Mouse (Mus musculus): ENCODE measurements around the gene Zfp638.
"Not testable (repeated sequence)": the region's sequence is repeated elsewhere in the genome, so short reads cannot be mapped to it uniquely, and the experiment has no call there.

Gene Zfp638

DNA sequence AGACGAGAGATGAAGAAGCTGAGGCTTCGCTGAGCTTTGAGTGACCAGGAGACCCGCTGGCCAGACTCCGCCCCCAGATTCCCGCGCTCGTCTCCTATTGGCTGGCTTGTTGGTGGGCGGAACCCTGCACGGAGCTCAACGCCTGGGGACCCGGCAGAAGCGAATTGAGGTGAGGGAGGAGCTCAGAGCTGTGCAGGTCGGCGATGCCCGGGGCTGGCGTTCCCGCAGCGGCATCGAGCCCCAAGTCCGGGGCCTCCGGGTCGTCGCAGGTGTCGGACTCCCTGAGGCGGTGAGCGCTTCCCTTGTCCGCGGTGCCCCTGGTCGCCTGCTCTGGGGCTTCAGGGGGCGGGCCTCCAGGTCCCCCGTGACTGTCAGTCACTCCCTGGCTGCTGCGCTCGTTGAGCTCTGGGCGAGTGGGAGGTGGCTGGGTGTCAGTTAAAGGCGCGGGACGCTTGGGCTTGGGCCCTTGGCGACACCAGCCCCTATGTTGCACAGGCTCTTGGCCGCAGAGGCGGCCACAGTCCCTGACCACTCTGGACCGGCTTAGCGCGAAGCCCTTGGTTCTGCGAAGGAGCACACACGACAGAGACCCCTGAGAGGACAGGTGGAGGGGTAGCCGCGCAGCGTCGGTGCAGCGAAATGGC is at the start of gene Zfp638:
Gene Zfp638 (plus strand): TSS at position 156 of the 644 bp plus-strand sequence.
- peak; percentile 85 for DNase-seq (ENCODE audit: low read depth, low spot score)

DNA sequence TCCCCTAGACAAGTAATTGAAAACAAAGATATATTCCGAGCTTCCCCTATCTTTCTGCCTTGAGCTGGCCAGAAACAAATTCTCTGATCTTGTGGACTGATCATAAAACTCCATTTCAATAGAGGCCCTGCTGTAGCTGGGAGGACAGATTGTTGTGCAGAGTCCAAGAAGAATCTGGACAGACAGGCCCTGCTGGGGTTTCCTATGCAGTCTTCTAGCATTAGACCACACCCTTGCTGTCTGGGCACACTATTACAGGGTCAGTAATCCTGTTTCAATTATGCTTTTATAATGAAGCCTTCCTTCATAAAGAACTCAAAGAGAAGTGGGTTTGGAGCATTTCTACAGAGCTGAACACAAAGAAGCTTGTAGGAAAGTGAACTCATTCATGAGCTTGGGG is 47.9 kb upstream of the Zfp638 start:
- DNase-seq (ENCODE audit: low read depth, low spot score), result no peak

DNA sequence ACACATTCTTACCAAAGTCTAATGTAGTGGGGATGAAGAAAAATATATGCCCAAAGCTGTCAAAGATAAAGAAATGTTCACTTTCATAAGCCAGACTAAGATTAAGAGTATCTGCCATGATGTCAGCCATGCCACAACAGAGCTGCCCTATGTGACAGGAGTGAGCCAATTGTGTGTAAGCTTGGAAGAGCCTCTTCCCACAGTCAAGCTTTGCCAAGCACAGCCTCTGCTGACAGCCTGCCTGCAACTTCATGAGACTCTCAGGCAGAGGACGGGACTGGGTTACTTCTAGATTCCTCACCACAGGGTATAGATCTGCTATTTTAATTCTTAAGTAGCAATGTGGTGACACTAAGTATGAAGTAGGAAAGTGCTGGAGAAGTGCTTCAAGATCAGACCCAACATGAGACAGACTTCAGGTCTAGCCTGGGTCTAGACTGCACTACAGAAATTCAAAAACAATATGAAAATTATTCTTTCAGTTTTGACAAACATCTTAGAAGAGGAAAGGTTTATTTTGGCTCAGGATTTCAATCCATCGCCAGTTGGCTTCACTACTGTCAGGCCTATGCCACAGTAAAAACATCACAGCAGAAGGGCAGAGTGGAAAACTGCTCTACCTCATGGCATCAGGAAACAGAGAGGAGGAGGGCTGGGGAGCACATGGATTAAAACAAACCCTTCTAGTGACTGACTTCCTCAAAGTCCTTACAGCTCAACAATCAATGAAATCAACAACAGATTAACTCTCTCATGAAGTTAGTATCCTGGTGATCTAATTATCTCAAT is 46.0 kb upstream of the Zfp638 start:
- no peak for DNase-seq (ENCODE audit: low read depth, low spot score)

GRCm38 (mm10) chr6:83821856-83822255 is 45.1 kb upstream of the Zfp638 start:
- no peak for DNase-seq (ENCODE audit: low read depth, low spot score)

- DNase-seq (ENCODE audit: low read depth, low spot score), result peak; percentile 9
Measured at GRCm38 (mm10) chr6:83830941-83831605, 35.8 kb upstream of the Zfp638 start.

- peak; percentile 99 for DNase-seq (ENCODE audit: low read depth, low spot score)
Measured at GRCm38 (mm10) chr6:83831606-83832123, 35.2 kb upstream of the Zfp638 start, which contains the start of gene Paip2b. TSS of gene Paip2b (minus strand) at chr6:83831741.

DNA sequence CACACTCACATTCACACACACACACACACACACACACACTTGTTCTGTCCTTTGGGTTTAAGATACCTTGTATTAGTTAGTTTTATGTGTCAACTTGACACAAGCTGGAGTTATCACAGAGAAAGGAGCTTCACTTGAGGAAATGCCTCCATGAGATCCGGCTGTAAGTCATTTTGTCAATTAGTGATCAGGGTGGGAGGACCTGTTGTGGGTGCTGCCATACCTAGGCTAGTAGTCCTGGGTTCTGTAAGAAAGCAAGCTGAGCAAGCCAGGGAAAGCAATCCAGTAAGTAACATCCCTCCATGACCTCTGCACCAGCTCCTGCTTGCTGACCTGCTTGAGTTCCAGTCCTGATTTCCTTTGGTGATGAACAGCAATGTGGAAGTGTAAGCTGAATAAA is 34.5 kb upstream of the Zfp638 start:
- not testable (repeated sequence) for DNase-seq (ENCODE audit: low read depth, low spot score)

GRCm38 (mm10) chr6:83836826-83837225 is 30.1 kb upstream of the Zfp638 start:
- DNase-seq (ENCODE audit: low read depth, low spot score), result no peak

GRCm38 (mm10) chr6:83838046-83838445 is 28.9 kb upstream of the Zfp638 start:
- DNase-seq (ENCODE audit: low read depth, low spot score), result no peak

- no peak for DNase-seq (ENCODE audit: low read depth, low spot score)
Measured at GRCm38 (mm10) chr6:83840086-83840485, 26.8 kb upstream of the Zfp638 start.

DNA sequence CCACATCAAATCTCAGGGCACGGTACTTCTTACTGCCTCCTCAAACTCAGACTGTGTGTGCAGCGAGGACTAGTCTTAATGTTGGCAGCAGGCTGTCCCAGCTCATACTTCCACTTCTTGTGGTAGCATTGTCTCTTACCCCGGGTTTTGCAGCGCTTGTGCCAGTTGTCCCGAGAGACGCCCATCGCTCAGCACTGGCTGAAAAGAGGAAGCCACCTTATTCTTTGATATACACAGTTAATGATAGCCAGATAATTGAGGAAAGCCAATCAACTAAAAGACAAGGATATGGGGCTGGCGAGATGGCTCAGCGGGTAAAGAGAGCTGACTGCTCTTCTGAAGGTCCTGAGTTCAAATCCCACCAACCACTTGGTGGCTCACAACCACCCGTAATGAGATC is 22.0 kb upstream of the Zfp638 start:
- no peak for DNase-seq (ENCODE audit: low read depth, low spot score)

DNA sequence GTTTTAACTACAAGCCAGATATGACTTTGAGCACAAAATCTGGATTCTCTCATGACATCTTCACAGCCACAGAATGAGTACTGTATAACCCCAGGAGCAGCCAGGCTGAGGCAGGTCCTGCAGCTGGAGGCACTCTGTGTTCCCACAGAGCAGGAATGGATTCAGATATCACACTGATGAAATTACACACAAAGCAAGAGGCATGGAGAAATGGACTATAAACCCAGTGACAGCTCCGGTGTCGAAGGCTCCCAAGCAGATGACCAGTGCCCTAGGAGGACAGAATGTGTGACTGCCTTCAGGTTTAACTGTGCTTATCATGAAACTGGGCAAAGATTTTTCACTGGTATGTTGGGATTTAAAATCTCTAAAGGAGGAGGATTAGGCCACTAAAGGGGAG is 20.8 kb upstream of the Zfp638 start:
- no peak for DNase-seq (ENCODE audit: low read depth, low spot score)

GRCm38 (mm10) chr6:83849446-83849845 is 17.5 kb upstream of the Zfp638 start:
- no peak for DNase-seq (ENCODE audit: low read depth, low spot score)

DNA sequence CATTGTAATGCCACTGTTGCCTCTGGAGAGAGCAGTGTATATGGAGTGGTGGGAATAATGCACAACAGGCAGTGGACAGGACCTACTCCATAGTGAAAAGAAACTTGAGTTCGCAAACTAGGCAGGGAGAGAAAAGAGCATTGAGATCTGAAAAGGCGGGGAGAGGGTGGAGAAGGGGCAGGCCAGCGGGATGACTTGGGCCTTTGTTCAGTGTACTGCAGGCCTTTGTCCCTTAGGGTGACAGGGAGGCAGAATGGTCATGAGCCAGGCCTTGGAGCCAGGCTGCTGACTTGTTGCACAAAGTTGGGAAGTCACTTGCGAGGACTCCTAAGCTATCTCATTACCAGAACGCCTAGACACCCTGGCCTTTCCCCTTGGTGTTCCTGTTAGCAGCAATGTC is 9.4 kb upstream of the Zfp638 start:
- DNase-seq (ENCODE audit: low read depth, low spot score), result no peak

DNA sequence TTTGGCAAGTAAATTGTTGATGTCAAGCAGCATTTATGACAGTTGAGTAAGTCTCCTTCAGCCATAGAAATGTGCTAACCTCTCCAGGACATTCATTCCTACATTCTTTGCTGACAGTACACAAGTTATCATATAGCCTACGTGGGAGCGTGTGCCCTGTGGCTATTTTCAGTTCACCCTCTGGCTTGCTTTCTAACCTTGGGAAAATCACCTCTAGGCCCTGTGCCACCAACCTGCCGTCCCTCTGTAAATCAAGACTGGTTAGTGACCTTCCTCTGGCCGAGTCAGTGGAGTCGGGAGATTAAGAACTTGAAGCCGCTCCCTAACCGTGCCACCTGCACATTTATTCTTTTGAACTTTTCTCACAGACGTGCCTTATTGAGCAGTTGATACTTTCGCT is 6.9 kb upstream of the Zfp638 start:
- no peak for DNase-seq (ENCODE audit: low read depth, low spot score)

DNA sequence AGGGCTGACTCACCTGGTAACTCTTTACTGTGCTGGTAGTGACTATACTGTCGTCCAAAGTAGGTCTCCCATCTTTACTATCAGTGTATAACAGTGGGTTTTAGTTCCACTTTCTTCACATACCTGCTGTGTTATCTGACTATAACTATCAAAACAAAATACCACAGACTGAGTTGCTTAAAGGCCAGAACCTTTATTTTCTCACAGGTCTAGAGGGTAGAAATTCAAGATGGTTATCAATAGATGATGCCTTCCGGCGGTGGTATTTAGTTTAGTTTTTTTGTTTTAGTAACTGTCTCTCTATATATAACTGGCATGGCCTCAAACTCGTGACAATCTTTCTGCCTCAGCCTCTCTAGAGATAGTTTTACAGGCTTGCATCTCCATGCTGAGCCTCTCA is 3.4 kb upstream of the Zfp638 start:
- DNase-seq (ENCODE audit: low read depth, low spot score), result no peak

DNA sequence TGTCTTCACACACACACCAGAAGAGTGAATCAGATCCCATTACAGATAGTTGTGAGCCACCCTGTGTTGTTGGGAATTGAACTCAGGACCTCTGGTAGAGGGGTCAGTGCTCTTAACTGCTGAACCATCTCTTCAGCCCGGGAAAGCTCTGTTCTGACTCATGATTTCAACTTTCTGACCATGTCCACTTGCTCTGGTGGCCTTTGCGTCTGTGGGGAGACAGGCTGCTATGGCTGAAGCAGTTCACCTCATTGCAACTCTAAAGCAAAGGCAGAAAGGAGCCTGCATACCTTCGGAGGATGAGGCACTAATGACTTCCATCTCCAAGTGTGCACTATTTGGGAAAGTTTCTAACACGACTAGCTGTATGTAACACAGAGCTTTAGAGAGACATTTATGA is 486 bp upstream of the Zfp638 start:
- no peak for DNase-seq (ENCODE audit: low read depth, low spot score)

GRCm38 (mm10) chr6:83867598-83868585 is 983 bp downstream of the Zfp638 start:
- no peak for DNase-seq (ENCODE audit: low read depth, low spot score)

- DNase-seq (ENCODE audit: low read depth, low spot score), result peak; percentile 40
Measured at GRCm38 (mm10) chr6:83879815-83880214, 12.9 kb downstream of the Zfp638 start.

GRCm38 (mm10) chr6:83886789-83887188 is 19.9 kb downstream of the Zfp638 start:
- DNase-seq (ENCODE audit: low read depth, low spot score), result no peak

DNA sequence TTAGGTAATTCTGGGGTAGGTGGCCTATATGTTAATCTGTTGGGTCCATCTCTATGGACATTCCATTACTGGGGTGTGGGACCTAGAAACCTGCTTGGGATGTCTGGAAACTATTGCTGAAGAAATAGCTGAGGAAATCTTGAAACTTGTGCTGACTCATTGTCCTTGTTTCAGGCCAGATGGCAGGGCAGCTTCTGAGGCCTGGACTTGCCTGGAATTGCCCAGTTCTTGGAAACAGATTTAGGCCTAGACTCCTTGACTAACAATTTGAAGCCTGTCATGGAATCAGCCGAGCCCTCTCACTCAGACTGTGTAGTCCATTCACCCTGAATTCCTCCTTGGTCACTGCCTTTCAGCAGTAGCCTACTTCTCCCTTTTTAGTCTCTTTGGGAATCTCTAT is 21.9 kb downstream of the Zfp638 start:
- DNase-seq (ENCODE audit: low read depth, low spot score), result no peak

Measured in embryo, embryonic 11.5 days (tissue).